Mouse (Mus musculus): ENCODE data around the gene Fgfr3. TPM values are rescaled to one million over a fixed set of nuclear protein-coding genes. Genes with fewer than 3 reads are reported as not detected.
A peak's percentile ranks its signal among the peaks of the same experiment; 100 is the strongest.

Gene Fgfr3
- total RNA-seq (2021): 100 to 1,000 TPM; 120 to 122 TPM
- long read RNA-seq, full-length matches to known transcripts: 88 of 127 reads
- long read RNA-seq, partial matches to known transcripts: 28 of 127 reads
- long read RNA-seq, other reads (novel, unspliced or antisense): 11 of 127 reads

GRCm38 (mm10) chr5:33721541-33722265 is at the start of gene Fgfr3:
TSS of gene Fgfr3 (plus strand) at chr5:33721674.
- no peak for DNase-seq (ENCODE audit: low spot score in 2 of 2)

- DNase-seq (ENCODE audit: low spot score in 2 of 2): peak; percentile 38 to 63
Measured at GRCm38 (mm10) chr5:33674439-33674838, 47.0 kb upstream of the Fgfr3 start.

GRCm38 (mm10) chr5:33675964-33676363 is 45.5 kb upstream of the Fgfr3 start:
- DNase-seq (ENCODE audit: low spot score in 2 of 2): peak in 1 of 2 experiments; percentile 83

GRCm38 (mm10) chr5:33678244-33678643 is 43.2 kb upstream of the Fgfr3 start:
- no peak for DNase-seq (ENCODE audit: low spot score in 2 of 2)

- DNase-seq (ENCODE audit: low spot score in 2 of 2): no peak
Measured at GRCm38 (mm10) chr5:33681044-33681443, 40.4 kb upstream of the Fgfr3 start.

- no peak for DNase-seq (ENCODE audit: low spot score in 2 of 2)
Measured at GRCm38 (mm10) chr5:33681611-33682388, 39.7 kb upstream of the Fgfr3 start.

- DNase-seq (ENCODE audit: low spot score in 2 of 2): no peak
Measured at GRCm38 (mm10) chr5:33682963-33683362, 38.5 kb upstream of the Fgfr3 start.

GRCm38 (mm10) chr5:33683897-33684652 is 37.4 kb upstream of the Fgfr3 start:
- DNase-seq (ENCODE audit: low spot score in 2 of 2): peak in 1 of 2 experiments; percentile 70

GRCm38 (mm10) chr5:33684932-33685331 is 36.5 kb upstream of the Fgfr3 start:
- no peak for DNase-seq (ENCODE audit: low spot score in 2 of 2)

GRCm38 (mm10) chr5:33687142-33687541 is 34.3 kb upstream of the Fgfr3 start:
- DNase-seq (ENCODE audit: low spot score in 2 of 2): no peak

- DNase-seq (ENCODE audit: low spot score in 2 of 2): no peak
Measured at GRCm38 (mm10) chr5:33688278-33689220, 32.9 kb upstream of the Fgfr3 start.

GRCm38 (mm10) chr5:33689221-33689844 is 32.1 kb upstream of the Fgfr3 start:
- no peak for DNase-seq (ENCODE audit: low spot score in 2 of 2)

- no peak for DNase-seq (ENCODE audit: low spot score in 2 of 2)
Measured at GRCm38 (mm10) chr5:33689852-33690645, 31.4 kb upstream of the Fgfr3 start.

GRCm38 (mm10) chr5:33692393-33692792 is 29.1 kb upstream of the Fgfr3 start:
- no peak for DNase-seq (ENCODE audit: low spot score in 2 of 2)

- no peak for DNase-seq (ENCODE audit: low spot score in 2 of 2)
Measured at GRCm38 (mm10) chr5:33694461-33694847, 27.0 kb upstream of the Fgfr3 start.

GRCm38 (mm10) chr5:33694848-33695717 is 26.4 kb upstream of the Fgfr3 start:
- peak; percentile 55 to 56 for DNase-seq (ENCODE audit: low spot score in 2 of 2)

GRCm38 (mm10) chr5:33695718-33696121 is 25.8 kb upstream of the Fgfr3 start:
- DNase-seq (ENCODE audit: low spot score in 2 of 2): no peak

GRCm38 (mm10) chr5:33696430-33696829 is 25.0 kb upstream of the Fgfr3 start:
- DNase-seq (ENCODE audit: low spot score in 2 of 2): no peak
